Mouse (Mus musculus) retina, embryonic 14.5 days (tissue): Measurements from ENCODE around the gene Gm28035.
A peak's percentile ranks its signal among the peaks of the same experiment; 100 is the strongest.

ENCODE experiments used
- DNase-seq: peaks from one replicate; pipeline ENCODE4 v3.0.0-alpha.2; 2015; ENCODE audit warnings: low spot score

Gene Gm28035

DNA sequence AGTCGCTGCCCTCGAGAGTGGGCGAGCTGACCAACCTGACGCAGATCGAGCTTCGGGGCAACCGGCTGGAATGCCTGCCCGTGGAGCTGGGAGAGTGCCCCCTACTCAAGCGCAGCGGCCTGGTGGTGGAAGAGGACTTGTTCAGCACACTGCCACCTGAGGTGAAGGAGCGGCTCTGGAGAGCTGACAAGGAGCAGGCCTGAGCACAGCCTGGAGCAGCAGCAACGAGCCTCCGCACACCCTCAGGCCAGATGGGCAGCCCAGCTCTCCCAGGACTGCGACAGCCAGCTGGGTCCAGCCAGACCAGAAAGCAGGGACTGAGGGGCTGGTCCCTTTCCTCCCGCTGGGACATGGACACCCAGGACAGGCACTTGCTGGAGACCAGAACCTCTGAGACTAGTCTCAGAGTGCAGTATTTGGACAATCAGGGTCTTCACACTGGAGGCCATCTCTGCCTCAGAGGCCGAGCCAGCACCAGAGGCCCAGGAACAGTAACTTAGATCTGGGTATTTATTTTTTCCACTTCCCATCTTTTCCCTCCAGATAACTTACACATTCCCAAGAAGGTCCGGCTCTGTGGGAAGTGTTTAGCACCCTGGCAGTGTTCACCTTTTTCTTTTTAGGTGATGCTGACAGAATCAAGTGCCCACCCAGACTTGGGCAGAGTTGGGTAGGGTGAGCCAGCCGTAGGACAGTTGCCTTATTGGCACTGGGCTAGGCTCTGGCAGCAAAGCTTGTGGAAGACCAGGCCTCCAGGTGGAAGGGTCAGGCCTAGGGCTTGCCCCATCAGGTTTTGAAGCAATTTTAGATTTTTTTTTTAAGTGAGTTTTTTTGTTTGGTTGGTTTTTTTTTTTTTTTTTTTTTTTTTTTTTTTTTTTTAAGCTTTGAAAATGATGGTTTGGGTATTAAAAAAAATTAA lies 21.8 kb downstream of the Gm28035 start:
- DNase-seq: no peak

DNA sequence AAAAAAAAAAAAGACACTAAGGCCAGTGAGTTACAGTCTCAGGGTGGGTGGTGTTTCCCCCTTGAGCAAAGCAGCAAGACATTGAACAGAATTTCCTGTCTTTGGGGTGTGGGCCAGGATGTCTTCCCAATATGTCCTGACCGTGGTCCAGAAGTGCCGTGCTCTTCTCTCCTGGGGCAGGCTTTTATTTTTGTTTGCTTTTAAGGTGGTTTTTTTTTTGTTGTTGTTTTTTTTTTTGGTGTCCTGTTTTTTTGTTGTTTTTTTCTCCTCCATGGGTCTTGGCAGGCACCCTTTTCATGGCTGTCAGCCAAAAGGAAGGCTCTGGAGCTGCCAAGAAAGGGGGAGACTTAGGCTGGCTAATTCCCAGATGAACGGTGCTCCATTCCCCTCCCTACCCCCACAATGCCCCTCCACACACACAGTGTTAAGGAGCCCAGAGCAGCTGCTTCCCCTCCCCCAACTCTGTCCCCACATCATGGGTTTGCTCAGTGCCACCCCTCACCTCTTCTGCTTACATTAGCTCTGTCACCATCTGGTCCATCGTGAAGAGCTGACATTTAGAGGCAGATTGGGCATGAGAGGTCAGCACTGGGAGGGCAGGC lies 22.6 kb downstream of the Gm28035 start:
- no peak for DNase-seq

DNA sequence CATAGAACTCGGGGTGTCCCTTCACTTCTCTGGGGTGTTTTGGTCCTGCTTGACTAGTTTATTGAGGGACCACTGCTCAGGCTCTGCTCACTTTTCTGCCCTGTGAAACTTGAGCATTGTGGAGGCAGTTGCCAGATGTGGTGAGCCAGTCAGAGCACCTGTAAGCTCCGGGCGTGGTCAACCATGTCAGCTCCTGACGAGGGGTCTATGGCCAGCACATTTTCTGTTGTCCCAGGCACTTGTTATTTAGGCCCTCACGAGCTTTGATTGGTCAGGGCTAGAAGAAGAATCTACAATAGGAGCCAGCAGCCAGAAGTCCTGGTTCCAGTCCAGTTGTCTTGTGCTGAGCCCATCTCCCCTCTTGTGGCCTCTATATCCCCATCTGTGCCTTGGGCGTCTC lies 23.4 kb downstream of the Gm28035 start:
- no peak for DNase-seq

DNA sequence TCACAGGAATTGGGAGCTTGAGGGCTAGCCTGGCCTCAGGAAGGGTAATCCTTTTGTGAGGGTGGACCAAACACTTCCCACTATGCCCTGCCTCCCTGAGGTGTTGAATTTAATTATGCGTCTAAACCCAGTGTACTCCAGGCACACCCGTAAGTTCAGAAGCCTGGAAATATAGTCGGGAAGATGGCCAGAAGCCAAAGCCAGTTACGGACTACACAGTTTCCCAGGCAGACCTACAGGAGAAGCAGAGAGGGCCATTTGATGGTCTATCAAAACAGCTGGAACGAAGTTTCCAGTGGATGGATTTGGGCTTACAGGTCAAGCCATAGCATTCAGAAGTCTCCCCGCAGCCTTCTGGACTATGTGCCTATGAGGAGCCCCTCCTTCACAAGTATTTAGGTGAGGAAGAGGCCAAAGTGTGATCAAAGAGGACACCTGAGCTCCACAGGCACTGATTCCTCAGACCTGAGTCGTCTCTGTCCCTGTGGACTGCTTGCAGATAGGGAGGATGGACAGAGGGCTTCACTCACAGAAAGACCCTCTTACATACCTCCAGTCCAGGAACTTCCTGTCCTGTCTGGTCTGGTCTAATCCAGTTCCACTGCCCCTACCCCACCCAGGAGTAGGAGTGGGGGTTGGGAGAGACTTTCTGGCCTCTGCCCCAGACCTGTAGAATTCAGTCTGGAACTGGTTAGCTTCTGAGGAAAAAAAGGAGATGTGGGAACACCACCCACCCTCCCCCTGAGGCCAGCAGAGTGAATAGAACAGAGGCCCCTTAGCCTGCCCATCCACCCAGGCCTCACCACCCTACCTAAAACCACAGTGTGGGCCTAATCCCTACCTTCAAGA lies 24.5 kb downstream of the Gm28035 start:
- no peak for DNase-seq

DNA sequence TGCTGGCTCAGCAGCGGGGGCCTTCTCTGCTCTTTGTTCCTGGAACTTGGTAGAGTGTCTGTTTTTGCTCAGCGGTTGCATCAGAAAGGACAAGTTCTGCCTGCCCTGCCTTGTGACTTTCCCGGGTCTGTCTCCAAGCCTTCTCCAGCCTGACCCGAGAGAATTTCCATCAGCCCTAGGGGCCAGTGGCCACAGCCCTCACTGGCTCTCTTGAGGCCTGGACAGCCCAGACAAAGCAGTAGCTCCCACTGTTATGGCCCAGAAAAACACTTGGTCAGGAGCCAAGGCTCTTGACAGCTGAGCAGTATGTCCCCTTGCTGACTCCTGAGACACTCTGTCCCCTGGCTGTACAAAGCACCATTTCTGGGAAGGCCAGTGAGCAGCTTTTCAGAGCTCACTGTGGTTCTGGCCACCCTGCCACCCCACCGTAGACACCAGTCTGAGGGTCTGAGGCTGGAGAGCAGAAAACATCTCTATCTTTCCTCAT lies 25.4 kb downstream of the Gm28035 start, which contains the start of gene Phyhd1:
Gene Phyhd1 (plus strand): TSS at position 437 of the 487 bp plus-strand sequence.
- no peak for DNase-seq

DNA sequence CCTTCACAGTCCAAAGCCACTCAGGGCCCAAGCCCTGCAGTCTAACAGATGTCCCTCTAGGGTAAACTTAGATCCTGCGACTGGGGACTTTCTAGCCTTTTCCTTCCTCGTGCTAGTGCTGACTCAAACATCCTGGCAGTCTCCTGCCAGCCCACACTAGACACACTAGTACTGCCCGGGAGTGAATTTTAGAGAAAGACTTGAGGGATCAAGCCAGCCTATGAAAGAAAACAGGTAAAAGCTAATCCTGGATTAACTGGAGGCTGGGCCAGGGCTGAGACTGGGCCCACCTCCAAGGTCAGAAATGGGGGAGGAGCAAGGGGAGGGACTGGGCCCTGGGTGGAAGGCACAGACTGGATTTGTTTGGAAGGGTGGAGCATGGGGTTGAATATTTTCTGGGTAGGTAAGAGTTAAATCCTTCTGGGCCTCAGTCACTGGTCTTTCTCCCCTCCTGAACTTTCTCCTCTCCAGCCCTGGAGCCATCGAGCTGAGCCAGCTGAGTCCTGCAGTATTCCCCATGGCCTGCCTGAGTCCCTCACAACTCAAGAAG lies 26.1 kb downstream of the Gm28035 start:
- DNase-seq: peak; percentile 24

DNA sequence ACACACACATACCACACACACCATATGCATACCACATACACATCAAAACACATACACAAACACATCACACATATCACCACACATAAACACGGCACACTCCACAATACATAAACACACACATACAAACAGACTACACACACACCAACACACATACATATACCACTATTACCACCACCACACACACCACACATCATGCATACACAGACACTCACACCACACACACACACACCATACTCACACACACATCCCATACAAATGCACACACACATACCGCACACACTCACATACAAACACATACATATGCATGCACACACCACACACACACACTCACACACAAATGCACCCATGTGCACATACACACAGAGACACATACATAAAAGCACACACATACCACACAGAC lies 27.1 kb downstream of the Gm28035 start:
- no peak for DNase-seq

DNA sequence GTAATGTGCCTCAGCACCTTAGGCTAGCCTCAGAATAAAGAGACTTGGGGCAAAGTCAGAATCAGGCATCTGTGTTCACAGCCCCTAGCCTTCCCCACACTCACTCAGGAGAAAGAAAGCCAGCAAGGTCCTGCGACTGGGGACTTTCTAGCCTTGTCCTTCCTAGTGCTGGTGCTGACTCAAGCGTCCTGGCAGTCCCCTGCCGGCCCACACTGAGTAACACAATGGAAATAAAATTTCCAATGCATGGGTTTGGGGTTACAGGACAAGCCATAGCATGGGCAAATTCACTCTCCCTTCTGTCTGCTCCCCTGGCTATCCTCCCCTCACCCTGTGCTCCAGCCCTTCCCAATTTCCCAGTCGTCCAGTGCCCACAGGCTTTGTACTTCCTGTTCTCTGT lies 28.0 kb downstream of the Gm28035 start:
- no peak for DNase-seq

DNA sequence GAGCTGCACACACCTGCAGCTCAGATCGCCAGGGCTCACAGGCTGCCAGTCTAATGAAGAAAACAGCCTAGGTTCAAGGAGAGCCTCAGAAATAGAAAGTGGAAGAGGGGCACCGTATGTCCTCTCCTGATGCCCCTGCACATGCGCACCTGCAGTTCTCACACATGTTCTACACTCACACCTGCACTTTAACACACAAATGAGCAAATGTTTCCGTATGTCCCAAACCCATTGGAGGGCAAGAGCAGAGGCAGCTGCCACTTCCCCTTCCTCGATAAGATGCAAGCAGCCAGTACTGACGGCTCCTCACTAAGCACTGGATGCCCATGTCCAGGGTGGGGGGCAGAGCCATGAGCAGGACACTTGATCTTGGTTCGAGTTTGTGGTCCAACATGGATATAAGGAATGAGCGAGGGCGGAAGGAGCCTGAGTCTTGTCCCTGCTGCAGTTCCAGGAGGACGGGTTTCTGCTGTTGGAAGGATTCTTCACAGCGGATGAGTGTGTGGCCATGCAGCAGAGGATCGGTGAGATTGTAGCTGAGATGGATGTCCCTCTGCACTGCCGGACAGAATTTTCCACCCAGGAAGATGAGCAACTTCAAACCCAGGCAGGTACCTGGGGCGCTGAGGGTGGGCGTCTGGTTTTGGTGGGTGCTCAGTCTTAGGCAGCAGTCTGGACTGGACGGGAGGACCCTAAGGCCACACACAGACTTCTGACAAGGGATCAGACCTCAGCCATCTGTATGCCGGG lies 29.0 kb downstream of the Gm28035 start:
- DNase-seq: no peak

DNA sequence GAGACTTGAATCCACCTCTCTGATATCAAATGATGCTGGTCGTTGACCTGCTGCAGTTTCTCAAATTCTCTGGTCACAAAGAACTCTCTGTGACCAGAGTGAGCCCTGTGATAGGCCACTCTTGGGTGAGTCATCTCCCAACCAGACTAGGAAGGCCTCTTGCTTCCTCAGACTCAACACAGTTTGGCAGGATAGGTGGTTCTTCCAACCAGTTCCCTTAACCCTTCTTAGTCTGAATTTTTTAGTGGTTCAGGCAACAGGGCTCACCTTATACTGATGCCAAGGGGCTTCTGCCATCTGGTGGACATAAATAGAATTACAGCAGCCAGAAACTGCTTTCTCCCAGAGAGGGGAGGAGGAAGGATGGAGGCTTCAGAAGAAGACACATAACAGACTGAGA lies 29.8 kb downstream of the Gm28035 start:
- peak; percentile 85 for DNase-seq

DNA sequence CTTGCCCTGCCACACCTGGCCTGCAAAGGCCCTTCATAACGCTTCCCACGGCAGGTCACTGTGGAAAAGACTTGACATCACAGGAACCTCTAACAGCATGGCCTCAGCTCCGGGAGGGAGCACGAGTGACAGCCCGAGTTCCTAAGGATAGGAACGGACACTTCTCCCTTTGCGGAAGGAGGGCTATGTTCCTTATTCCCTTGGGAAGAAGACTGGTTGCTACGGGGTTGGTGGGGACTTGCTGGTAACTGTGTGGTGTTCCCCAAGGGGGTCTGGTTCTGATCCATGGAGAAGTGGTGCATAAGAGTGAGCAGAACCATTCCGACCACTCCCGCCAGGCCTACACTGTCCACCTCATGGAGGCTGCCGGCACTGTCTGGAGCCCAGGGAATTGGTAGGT lies 40.4 kb downstream of the Gm28035 start, which contains the start of gene Gm28038:
Gene Gm28038 (plus strand): TSS at position 301 of the 400 bp plus-strand sequence.
- DNase-seq: no peak

DNA sequence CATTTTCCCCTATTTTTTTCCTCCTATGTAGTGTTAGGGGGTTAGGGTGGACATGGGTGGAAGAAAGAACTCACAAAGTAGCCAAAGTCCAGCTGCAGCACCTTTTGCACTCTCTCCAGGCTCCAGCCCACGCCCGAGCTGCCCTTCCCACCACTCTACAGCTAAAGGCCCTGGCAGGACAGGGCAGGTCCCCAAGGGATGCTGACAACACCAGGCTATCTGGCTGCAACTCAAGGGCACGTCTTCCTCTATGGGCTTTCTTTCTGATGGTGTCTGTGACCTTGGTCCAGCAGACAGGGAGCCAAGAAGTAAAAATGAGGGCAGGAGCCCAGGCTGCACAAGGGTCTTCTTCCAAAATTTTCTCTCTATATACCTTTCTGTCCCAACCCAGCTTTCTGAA lies 41.3 kb downstream of the Gm28035 start:
- no peak for DNase-seq

DNA sequence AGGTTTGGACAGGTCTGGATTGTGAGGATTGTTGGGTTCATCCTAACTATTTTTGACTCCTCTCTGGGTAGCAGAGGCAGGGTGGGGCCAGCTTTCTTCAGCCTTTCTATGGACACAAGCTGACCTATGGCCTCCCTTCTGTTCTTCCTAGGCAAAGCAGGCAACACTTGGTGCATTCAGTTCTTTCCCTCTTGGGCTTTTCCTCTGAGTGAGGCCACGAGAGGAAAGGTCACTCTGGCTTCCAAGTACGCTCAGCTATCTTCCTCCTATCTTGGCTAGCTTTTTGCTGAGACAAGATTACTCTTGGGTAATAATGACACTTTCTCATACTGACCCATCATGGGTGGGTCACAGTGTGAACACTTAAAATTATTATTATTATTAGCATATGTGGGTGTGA lies 42.8 kb downstream of the Gm28035 start:
- DNase-seq: no peak

DNA sequence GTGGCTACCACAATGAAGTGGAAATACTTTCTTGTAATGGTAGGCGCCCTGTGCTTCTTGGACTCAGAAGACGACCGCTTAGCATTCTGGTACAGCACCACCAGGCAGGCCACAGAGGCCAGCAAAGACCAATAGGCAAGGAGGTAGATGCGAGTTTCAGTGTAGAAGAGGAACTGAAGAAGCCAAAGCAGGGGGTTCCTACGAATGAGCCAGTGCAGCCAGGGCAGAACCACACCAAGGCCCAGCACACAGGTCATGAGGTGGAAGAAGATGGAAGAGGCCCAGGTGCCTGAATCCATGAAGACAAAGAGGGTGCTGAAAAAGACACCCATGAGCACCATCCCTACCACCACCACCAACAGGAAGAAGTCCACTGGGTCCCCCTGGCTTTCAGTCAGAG lies 44.6 kb downstream of the Gm28035 start:
- DNase-seq: no peak

DNA sequence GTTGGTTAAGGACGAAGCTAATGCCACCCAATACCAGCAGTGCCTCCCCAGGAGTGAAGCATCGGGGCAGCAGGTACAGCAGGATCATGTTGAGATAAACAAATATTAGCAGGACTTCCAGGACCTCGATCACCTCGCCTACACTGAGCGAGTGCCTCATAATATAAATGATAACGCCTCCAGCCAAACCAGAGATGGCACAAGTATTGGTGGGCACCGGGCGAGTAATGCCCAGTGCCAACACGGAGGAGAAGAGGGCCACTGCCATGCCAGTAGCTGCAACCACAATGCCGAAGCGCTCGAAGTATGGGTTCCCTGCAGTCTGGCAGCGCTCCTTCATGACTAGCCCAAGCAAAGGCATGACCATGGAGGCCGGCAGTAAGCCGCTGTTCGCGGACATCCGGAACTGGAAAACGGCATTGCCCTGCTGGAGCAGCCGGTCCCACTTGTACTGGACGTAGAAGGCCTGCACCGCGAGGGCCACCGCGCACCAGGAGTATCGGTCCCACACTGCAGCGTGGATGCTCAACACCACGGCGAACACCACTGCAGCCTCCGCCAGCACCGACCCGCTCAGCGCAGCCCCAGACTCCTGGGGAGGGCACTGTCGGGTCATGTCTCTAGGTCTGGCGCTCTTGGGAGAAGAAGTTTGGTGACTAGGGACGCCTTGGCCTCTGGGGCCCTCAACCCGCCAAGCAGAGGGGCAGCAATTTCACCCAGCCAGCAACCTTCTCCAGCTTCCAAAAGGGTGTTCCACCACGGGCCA lies 45.2 kb downstream of the Gm28035 start:
- no peak for DNase-seq

DNA sequence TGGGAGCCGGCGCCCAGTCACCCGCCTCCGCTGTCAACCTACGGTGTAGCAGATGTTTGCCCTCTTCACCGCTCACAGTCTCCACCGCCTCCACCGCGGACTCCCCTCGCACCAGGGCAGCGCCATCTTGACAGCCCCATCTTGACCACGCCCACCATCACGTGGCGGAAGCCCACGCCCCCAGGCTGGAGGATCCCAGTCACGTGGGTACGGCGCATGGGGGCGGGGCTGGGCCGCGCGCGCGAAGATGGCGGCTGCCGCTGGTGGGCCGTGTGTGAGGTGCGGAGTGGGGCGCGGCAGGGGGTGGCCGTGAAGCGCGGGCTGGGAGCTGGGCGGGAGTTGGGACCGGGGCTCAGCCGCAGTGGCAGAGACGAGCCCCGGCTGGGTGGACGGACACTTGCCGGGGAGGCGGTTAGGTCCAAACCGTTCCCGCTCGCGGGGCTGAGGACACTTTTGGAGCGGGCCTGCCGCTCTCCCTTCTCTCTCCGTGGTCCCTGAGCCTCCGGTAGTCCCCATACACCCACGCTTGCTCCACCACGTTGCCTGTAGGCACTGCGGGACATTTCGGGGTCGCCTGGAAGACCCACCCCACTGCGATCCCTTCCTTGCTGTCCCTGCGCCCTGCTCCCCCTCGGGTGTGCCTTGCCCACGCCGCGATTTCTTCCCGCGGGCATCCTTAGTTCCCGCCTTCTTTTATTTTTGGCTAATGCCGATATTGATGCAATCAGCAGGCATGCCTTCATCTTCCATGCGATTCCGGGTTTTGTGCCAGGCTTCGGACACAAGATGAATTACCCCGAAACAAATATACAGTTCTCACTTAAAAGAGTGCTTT lies 46.0 kb downstream of the Gm28035 start, which contains the start of the genes Dolk and Nup188:
Gene Dolk (minus strand): TSS at position 143 of the 835 bp plus-strand sequence.
Gene Nup188 (plus strand): TSS at position 206 of the 835 bp plus-strand sequence.
- DNase-seq: peak; percentile 98

DNA sequence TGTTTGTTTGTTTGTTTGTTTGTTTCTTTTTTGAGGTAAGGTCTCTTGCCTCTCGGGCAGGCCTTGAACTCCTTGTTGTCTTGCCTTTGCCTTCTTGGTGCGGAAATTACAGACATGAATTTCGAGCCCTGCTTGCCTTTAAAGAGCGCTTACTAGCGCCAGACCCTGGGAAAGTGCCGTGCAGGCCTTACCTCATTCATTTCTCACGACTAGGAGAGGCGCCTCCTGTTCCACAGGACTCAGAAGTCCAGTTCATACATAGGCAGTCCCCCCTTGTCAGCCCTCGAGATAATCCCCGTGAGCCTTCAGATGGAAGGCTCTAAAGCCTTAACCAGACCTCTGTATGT lies 46.6 kb downstream of the Gm28035 start:
- DNase-seq: peak; percentile 22

DNA sequence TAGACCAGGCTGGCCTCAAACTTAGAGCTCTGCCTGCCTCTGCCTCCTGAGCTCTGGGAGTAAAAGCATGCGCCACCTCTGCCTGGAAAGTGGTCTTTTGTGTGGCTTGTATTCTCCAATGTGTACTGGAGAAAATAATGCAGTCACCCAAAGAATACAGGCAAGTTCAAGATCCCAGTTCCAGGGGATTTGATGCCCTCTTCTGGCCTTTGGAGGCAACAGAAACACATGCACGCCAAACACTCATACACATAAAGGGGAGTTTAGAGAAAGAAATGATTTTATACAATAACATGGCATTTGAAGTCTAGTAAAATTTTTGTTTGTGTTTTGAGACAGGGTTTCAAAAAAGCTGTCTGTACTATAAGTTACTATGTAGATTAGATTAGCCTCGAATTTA lies 59.2 kb downstream of the Gm28035 start:
- no peak for DNase-seq

DNA sequence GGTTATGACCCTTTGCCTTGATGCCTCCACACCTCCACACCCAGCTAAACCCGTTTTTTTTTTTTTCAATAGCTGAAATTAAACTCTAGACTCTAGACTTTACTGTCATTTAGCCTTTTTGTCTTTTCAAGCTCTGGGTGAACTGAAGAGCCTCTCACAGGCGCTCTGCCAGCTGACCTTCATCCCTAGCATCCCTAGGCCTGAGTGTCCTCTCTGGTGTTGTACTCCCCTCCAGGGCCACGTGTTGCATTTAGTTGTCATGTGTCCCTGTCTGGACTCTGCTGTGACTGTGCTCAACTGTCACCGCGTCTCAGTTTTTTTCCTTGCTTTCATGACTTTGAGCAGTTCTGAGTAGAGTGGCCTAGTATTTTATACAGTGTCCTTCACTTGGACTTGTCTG lies 59.6 kb downstream of the Gm28035 start:
- DNase-seq: no peak
